Mouse (Mus musculus) v-Abl transformed pro-B cells (cell line): ENCODE results near the gene Rpl9-ps1.

Experiments
- in situ Hi-C, 2 experiments: fragments of 400-800 bp; cut with MboI; formaldehyde crosslinking; loops; one replicate each; pipeline ENCODE4 v1.15.1; 2025; ENCODE audit not compliant: unreplicated experiment in 2 of 2

The Rpl9-ps1 gene

DNA sequence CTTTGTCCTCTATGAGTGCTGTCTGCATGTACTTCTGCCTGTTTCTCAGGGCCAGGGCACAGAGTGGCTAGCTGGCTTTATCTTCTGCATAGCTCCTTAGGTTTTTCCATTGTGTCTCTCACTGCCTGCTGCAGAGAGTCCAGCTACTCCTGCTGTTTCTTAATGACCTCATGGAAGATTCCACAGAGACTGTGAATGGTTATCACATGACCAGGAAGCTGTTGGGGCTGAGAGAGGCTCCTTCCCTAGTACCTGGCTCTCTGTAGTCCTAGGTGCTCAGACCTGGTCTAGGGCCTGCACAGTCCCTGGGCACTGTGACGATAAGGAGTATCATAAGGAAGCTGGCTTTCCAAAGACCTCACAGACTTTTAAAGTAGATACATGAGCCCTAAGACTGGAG lies 14.8 kb downstream of the Rpl9-ps1 start:
- in situ Hi-C loops, result loop anchor here in 1 of 2 experiments (5.0 kb wide), 1 partner anchor 188 kb away; no protein-coding TSS in a partner anchor

DNA sequence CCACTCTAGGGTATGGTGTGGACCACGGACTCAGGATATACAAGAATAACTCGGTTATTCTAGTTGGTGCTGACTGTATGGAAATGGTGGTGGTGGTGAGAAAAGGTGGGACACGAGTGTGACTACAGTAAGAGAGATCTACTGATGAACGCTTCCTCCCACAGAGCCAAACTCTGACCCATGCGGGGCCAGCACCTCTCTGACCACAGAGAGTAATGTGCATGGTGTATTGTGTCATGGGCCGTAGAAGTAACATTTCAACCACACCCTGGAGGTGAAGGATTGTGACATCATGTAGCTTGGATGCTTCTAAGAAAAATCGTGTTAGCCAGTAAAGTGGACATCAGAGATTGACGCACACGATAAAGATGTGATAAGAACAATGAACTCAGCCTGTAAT lies 16.6 kb downstream of the Rpl9-ps1 start:
- in situ Hi-C loops, result loop anchor here in 1 of 2 experiments (10.0 kb wide), 1 partner anchor 54 kb away; the partner anchor contains the start of gene Ccl9

GRCm38 (mm10) chr11:83623586-83623985 lies 21.8 kb downstream of the Rpl9-ps1 start:
- in situ Hi-C loops, result loop anchor here (5.0 to 10.0 kb wide), 2 partner anchors 49 to 56 kb away; partner anchors contain the start of gene Ccl9 (in 1 of the 2)

DNA sequence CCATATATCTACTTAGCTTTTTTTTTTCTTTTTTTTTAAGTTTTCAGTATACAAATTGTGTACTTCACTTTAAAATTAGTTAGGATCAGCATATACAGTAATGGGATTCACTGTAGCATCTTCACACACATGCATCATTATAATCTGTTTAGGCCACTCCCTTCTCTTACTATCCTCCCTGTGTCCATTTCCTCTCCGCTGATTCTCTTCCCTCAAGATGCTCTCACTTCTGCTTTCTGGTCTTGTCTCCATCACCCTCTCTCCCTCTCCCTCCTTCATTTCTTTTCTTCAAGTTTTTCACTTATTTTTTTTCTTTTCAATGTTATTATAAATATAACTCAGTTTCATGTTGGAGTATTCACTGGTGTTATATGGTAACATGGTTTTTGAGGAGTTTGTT lies 26.4 kb downstream of the Rpl9-ps1 start:
- in situ Hi-C loops, result no loop called here

DNA sequence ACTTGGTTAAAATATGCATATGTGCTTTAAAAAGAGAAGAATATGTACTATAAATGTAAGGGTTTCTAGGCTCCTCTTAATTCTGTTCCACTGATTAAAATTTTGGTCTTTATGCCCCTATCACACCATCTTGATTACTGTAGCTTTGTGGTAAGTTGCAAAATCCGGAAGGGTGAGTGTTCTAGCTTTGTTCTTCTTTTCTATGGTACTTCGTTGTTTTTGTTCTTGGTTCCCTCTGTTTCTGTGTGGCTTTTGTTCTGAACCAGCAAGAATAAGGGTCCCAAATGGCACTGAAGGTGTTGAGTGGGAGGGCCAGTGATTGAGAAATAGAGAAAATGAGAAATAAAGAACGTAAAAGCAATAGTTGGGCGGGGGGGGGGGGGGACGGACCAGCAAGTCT lies 27.2 kb downstream of the Rpl9-ps1 start:
- in situ Hi-C loops, result no loop called here

DNA sequence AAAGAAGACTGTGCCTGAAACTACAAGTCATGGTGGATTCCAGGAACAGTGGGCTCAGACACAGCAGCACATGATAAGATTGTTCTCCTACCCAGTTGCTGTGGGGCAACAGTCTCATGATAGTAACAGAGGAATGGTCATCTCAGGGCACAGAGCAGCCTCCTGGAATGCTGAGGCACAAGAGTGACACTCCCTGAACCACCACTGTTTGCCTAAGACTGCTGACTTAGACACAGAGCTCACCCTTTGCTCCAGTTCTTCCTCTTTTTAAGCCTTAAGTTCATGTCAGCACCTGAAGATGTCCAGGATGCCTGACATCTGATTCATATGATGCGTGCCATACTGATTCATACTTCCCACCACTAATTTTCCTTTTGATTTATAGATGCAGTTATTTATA lies 28.8 kb downstream of the Rpl9-ps1 start:
- in situ Hi-C loops, result no loop called here

GRCm38 (mm10) chr11:83610900-83611299 lies 34.5 kb downstream of the Rpl9-ps1 start:
- in situ Hi-C loops, result no loop called here

DNA sequence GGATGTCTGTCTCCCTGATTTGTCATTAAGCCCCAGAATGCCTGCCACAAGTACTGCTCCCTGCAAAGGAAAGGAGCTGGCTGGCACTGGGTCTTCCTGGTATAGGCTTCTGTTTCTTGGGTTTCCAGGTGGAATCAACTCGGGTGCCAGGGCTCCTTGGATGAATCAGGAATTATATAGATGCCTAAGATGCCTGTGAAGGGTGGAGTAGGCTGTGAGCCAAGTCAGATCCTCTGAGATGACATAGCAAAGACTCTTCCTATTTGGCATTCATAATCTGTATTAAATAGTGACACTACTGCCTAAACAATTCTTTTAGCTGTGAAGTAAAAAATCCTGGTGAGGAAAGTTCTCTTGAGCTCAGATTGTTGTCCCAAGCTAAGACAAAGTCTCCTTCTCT lies 39.0 kb downstream of the Rpl9-ps1 start:
- in situ Hi-C loops, result no loop called here

- in situ Hi-C loops, result no loop called here
Observed at GRCm38 (mm10) chr11:83605535-83605934, 39.9 kb downstream of the Rpl9-ps1 start.

DNA sequence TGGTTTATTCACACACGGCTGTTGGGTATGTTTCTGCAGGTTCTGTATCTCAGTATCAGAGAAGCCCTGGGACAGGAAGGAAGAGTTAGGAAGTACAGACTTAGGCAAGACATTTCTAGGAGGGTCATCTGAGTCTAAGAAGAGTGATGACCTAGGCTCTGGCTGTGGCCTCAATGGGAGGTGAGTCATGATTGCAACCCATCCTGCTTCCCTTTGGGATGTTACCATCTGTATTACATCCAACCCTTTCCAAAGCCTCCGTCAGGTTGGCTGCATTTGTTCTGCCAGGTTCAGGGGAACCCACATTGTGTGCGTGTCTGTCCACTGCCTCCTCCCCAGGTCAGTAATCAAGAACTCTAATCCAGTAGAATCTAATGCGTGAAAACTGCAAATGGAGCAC lies 40.7 kb downstream of the Rpl9-ps1 start:
- in situ Hi-C loops, result no loop called here

DNA sequence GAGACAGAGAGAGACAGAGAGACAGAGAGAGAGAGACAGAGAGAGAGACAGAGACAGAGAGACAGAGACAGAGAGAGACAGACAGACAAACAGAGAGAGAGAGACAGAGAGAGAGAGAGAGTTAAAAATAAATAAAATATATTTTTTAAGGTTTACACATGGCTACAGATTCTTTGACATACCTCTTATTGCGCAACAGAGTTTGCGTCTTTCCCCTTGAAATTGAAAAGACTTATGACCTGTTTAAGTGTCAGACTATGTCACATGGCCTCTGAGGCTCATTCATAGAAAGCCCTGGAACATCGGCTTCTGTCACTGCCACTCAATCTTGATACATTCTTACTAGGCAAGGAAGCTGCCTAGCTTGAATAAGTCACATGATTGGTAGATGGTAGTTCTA lies 42.0 kb downstream of the Rpl9-ps1 start:
- in situ Hi-C loops, result no loop called here

DNA sequence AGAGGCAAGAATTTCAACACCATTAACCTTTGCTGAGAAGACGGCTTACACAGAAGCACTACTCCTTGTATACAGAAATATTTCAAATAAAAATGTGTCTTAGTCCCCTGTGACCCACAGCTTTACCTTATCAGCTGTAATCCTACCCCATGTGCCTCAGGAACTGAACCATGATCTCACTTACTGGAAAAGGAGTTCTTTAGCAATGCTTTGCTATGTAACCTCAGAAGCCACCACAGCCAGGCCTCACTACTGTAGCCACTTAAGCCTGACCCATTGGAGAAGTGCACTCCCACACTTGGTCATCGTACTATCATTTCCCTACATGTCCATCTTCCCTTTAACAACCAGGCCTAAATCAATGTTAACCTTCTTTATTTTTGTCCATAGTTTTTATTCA lies 44.8 kb downstream of the Rpl9-ps1 start:
- in situ Hi-C loops, result no loop called here

DNA sequence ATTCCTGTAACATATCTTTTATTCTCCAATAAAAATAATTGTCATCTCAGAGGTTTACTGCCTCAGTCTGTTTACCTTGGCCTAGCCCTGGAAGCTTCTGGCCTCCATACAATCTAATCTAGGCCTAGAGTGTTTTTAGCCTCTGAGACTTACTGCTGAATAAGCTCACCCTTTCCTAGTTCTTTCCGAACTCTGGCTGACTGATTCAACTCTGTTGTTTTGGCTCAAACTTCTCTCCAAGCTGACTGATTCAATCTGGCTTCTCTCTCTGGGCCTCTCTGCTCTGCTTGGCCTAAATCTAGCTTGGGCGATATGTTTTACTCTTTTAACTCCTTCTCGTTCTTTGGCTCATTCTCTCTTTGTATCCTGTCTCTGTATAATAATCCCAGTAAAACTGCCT lies 46.4 kb downstream of the Rpl9-ps1 start:
- in situ Hi-C loops, result no loop called here

- in situ Hi-C loops, result no loop called here
Observed at GRCm38 (mm10) chr11:83598207-83598837, 47.1 kb downstream of the Rpl9-ps1 start.

DNA sequence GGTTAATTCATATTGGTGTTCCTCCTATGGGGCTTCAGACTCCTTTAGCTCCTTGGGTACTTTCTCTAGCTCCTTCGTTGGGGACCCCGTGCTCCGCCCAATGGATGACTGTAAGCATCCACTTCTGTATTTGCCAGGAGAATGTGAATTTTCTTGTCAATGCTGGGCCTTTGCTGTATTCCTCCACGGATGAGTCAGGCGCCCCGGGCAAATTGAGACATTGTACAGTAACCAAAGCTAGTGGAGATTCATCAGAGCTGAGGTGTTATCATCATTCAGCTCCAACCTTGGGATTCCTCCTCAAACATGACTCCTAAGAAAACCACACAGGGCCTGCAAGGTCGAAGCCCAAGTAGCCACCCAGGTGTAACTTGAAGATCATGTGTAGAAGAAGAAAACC lies 47.6 kb downstream of the Rpl9-ps1 start:
- in situ Hi-C loops, result no loop called here

DNA sequence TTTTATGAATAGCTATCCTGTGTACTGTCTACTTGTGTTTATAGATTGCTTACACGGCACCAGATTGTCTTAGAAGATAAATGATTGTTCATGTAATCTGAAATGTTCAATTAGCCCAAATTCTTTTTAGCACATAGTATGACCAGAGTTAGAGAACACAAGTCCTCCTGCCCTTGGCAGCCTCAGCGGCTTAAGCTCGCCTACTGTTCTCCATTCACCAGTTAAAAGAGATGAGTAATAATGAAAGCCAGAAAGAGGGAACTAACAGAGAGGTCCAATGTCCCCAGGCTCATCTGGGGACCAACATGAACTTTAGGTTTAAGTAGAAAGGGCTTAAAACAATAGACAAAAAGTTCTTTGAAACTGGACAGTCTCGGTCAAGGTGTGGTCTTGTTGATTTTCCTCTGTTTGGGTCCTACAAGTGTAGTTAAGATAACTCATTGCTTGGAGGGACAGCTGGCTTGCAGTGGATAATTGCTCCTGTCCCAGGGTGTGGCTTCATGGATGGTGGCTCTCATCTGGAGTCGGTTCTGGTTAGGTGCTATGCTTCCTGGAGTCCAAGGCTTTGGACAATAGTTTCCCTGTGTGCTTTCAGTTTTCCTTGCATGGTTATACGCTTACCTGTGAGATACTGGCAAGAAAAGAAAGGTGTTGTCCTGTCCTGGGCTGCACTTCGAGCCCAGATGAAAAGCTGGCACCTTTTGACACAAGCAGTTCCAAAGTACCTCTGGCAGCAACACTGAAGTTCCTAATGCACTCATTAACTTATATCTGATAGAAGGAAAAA lies 49.6 kb downstream of the Rpl9-ps1 start:
- in situ Hi-C loops, result no loop called here
